Mouse (Mus musculus): ENCODE results near the gene L3mbtl4. TPM values are rescaled to one million over a fixed set of nuclear protein-coding genes. Genes with fewer than 3 reads are reported as not detected.

Gene L3mbtl4
- total RNA-seq, 2 experiments from 2014 or later = 1.6 to 3.6 TPM

- DNase-seq (ENCODE audit: low spot score in 2 of 2) = no peak
- intact Hi-C loops (cut with DNase I) = no loop called here
These were observed 497.6 kb downstream of the L3mbtl4 start for GRCm38 (mm10) chr17:68771046-68771750.

- no peak for DNase-seq (ENCODE audit: low spot score in 2 of 2)
- intact Hi-C loops (cut with DNase I) = no loop called here
These were observed 520.1 kb downstream of the L3mbtl4 start for GRCm38 (mm10) chr17:68793741-68794140.

GRCm38 (mm10) chr17:68826323-68826722, 552.7 kb downstream of the L3mbtl4 start, which contains the start of gene Tmem200c:
Gene Tmem200c, plus strand, starts transcription at chr17:68826623.
- DNase-seq (ENCODE audit: low spot score in 2 of 2) = no peak
- intact Hi-C loops (cut with DNase I) = no loop called here
